8 mouse cellular contexts compared by ENCODE assay signal in genomic region chr5:38259455-38260106, GRCm38 (mm10). TPM values are rescaled to one million over a fixed set of nuclear protein-coding genes. Genes with fewer than 3 reads are reported as not detected.
A peak's percentile ranks its signal among the peaks of the same experiment; 100 is the strongest.
DNase-seq lines count a peak whose midpoint lies in the region; ATAC-seq and TF ChIP-seq lines count a peak whose summit lies in the region.

No protein-coding gene starts in this region.

- TF ChIP-seq EP300 in liver, postnatal 0 days (IDR thresholded peaks at IDR 0.05; ENCODE audit: low read depth), result no peak

- ATAC-seq in heart, embryonic 12.5 days (ENCODE audit: insufficient number of reproducible peaks, low FRiP score), result no peak; the same call in 1 of the 2 replicates
- ATAC-seq in forebrain, embryonic 15.5 days (replicated peaks), result peak; percentile 46
- no peak for ATAC-seq in liver, postnatal 0 days
- no peak for ATAC-seq in frontal cortex, adult (ENCODE audit: low TSS enrichment)

- intact Hi-C loops in heart, postnatal 36 days (cut with DNase I), result loop anchor here (5.0 kb wide), 1 partner anchor 37 kb away; the partner anchor contains the start of genes Lyar and Zbtb49

- peaks cover 23% of the 10 kb centered on the region for H3K36me3 ChIP-seq in heart, embryonic 12.5 days
- peaks cover 14% of the 10 kb centered on the region for H3K36me3 ChIP-seq in E14TG2a.4 (ENCODE audit: insufficient read depth, low read length)
- H3K36me3 ChIP-seq in forebrain, embryonic 15.5 days, result peaks cover 23% of the 10 kb centered on the region
- peaks cover 16% of the 10 kb centered on the region for H3K36me3 ChIP-seq in liver, postnatal 0 days (replicated peaks; ENCODE audit: insufficient read depth, low read length)

- H3K4me1 ChIP-seq in heart, embryonic 12.5 days (replicated peaks), result peaks cover 5% of the 10 kb centered on the region; the same call in 1 of the 2 replicates
- peaks cover 13% of the 10 kb centered on the region for H3K4me1 ChIP-seq in E14TG2a.4 (replicated peaks; ENCODE audit: low read depth, low read length)
- H3K4me1 ChIP-seq in forebrain, embryonic 15.5 days, result peaks cover 8% of the 10 kb centered on the region
- peaks cover 7% of the 10 kb centered on the region for H3K4me1 ChIP-seq in liver, postnatal 0 days (ENCODE audit: insufficient read depth)

- H3K9me3 ChIP-seq in heart, embryonic 12.5 days (replicated peaks), result no peaks in the 10 kb centered on the region
- H3K9me3 ChIP-seq in E14TG2a.4 (ENCODE audit: low read length), result no peaks in the 10 kb centered on the region
- H3K9me3 ChIP-seq in forebrain, embryonic 15.5 days, result no peaks in the 10 kb centered on the region
- H3K9me3 ChIP-seq in liver, postnatal 0 days (ENCODE audit: low read length), result no peaks in the 10 kb centered on the region

- TF ChIP-seq CTCF in E14TG2a.4 (conservative IDR thresholded peaks at IDR 0.05; ENCODE audit: low read length), result no peak
- TF ChIP-seq CTCF in liver, postnatal 0 days (IDR thresholded peaks at IDR 0.05; ENCODE audit: low read depth), result no peak

- H3K27ac ChIP-seq in heart, embryonic 12.5 days (ENCODE audit: poor library complexity, severe bottlenecking), result peak overlapping the region; percentile 85
- peak overlapping the region; percentile 72 for H3K27ac ChIP-seq in forebrain, embryonic 15.5 days (replicated peaks)
- H3K27ac ChIP-seq in liver, postnatal 0 days (ENCODE audit: low read depth), result peak overlapping the region; percentile 85

- 42% methylated on average over 9 of the region's 9 CpGs for WGBS in heart, embryonic 12.5 days
- WGBS in forebrain, embryonic 15.5 days, result 45% methylated on average over 9 of the region's 9 CpGs
- 27% methylated on average over 9 of the region's 9 CpGs for WGBS in liver, postnatal 0 days (ENCODE audit: insufficient replicate concordance)

- H3K4me2 ChIP-seq in heart, embryonic 12.5 days, result peak overlapping the region; percentile 88
- peak overlapping the region; percentile 88 for H3K4me2 ChIP-seq in forebrain, embryonic 15.5 days (replicated peaks)
- peak overlapping the region; percentile 85 for H3K4me2 ChIP-seq in liver, postnatal 0 days (ENCODE audit: low read depth, low read length)

- H3K4me3 ChIP-seq in heart, embryonic 12.5 days, result peak overlapping the region; percentile 84
- peak overlapping the region; percentile 86 for H3K4me3 ChIP-seq in E14TG2a.4 (replicated peaks; ENCODE audit: low read length)
- H3K4me3 ChIP-seq in forebrain, embryonic 15.5 days, result peak overlapping the region; percentile 62
- peak overlapping the region; percentile 74 for H3K4me3 ChIP-seq in liver, postnatal 0 days (ENCODE audit: low read depth, low read length)

- no peak for DNase-seq in heart, postnatal 36 days
- DNase-seq in liver, postnatal 0 days, result no peak
- no peak for DNase-seq in right cerebral cortex, adult 18-20 months
- DNase-seq in embryo, embryonic 10.5 days (ENCODE audit: low spot score), result no peak

- peak overlapping the region; percentile 83 for H3K9ac ChIP-seq in heart, embryonic 12.5 days
- H3K9ac ChIP-seq in forebrain, embryonic 15.5 days (replicated peaks), result peak overlapping the region; percentile 78
- H3K9ac ChIP-seq in liver, postnatal 0 days (replicated peaks), result peak overlapping the region; percentile 76

- H3K27me3 ChIP-seq in heart, embryonic 12.5 days (replicated peaks), result no peaks in the 10 kb centered on the region
- no peaks in the 10 kb centered on the region for H3K27me3 ChIP-seq in E14TG2a.4 (ENCODE audit: insufficient read depth, low read length)
- H3K27me3 ChIP-seq in forebrain, embryonic 15.5 days, result no peaks in the 10 kb centered on the region
- no peaks in the 10 kb centered on the region for H3K27me3 ChIP-seq in liver, postnatal 0 days (ENCODE audit: insufficient read depth, low read length)

RNA-seq across cellular contexts. Expression of gene Tmem128, which starts 0.4 kb away (rescaled TPM):
- 45.7 and 48.6 TPM in 2 replicates for polyA plus RNA-seq in heart, embryonic 12.5 days (2016; fragmentation: Nextera tagmentation; extraction: Ambion mirVana)
- 10 to 100 TPM; 15.6 to 15.8 TPM for total RNA-seq in heart, postnatal 36 days (2021)
- polyA plus RNA-seq in forebrain, embryonic 15.5 days (2015; fragmentation: Nextera tagmentation; extraction: Ambion mirVana), result 94.0 and 95.0 TPM in 2 replicates
- polyA plus RNA-seq in liver, postnatal 0 days (2015; fragmentation: Nextera tagmentation; extraction: Ambion mirVana), result 45.3 and 45.8 TPM in 2 replicates

RNA-seq across cellular contexts. Expression of gene Otop1, which starts 16.2 kb away (rescaled TPM):
- polyA plus RNA-seq in heart, embryonic 12.5 days (2016; fragmentation: Nextera tagmentation; extraction: Ambion mirVana), result not detected in 2 replicates
- 1 to 10 TPM in 1 of 2 experiments, under 1 TPM in 1; 0.16 to 1.1 TPM for total RNA-seq in heart, postnatal 36 days (2021)
- not detected in 2 replicates for polyA plus RNA-seq in forebrain, embryonic 15.5 days (2015; fragmentation: Nextera tagmentation; extraction: Ambion mirVana)
- not detected in 2 replicates for polyA plus RNA-seq in liver, postnatal 0 days (2015; fragmentation: Nextera tagmentation; extraction: Ambion mirVana)

RNA-seq across cellular contexts. Expression of gene Lyar, which starts 39.3 kb away (rescaled TPM):
- polyA plus RNA-seq in heart, embryonic 12.5 days (2016; fragmentation: Nextera tagmentation; extraction: Ambion mirVana), result 59.4 and 61.3 TPM in 2 replicates
- 10 to 100 TPM; 18.7 to 19.0 TPM for total RNA-seq in heart, postnatal 36 days (2021)
- 53.7 and 58.0 TPM in 2 replicates for polyA plus RNA-seq in forebrain, embryonic 15.5 days (2015; fragmentation: Nextera tagmentation; extraction: Ambion mirVana)
- polyA plus RNA-seq in liver, postnatal 0 days (2015; fragmentation: Nextera tagmentation; extraction: Ambion mirVana), result 29.4 and 38.6 TPM in 2 replicates

RNA-seq across cellular contexts. Expression of gene Zbtb49, which starts 39.3 kb away (rescaled TPM):
- 9.0 and 10.7 TPM in 2 replicates for polyA plus RNA-seq in heart, embryonic 12.5 days (2016; fragmentation: Nextera tagmentation; extraction: Ambion mirVana)
- 1 to 10 TPM; 3.9 to 4.4 TPM for total RNA-seq in heart, postnatal 36 days (2021)
- polyA plus RNA-seq in forebrain, embryonic 15.5 days (2015; fragmentation: Nextera tagmentation; extraction: Ambion mirVana), result 25.7 and 26.4 TPM in 2 replicates
- polyA plus RNA-seq in liver, postnatal 0 days (2015; fragmentation: Nextera tagmentation; extraction: Ambion mirVana), result 1.7 and 1.8 TPM in 2 replicates

RNA-seq across cellular contexts. Expression of gene Drd5, which starts 59.6 kb away (rescaled TPM):
- polyA plus RNA-seq in heart, embryonic 12.5 days (2016; fragmentation: Nextera tagmentation; extraction: Ambion mirVana), result not detected in 2 replicates
- not detected for total RNA-seq in heart, postnatal 36 days (2021)
- polyA plus RNA-seq in forebrain, embryonic 15.5 days (2015; fragmentation: Nextera tagmentation; extraction: Ambion mirVana), result 0.33 and 0.34 TPM in 2 replicates
- polyA plus RNA-seq in liver, postnatal 0 days (2015; fragmentation: Nextera tagmentation; extraction: Ambion mirVana), result not detected in 2 replicates
